ENCODE assay signal across 24 mouse cellular contexts in the genomic region with DNA sequence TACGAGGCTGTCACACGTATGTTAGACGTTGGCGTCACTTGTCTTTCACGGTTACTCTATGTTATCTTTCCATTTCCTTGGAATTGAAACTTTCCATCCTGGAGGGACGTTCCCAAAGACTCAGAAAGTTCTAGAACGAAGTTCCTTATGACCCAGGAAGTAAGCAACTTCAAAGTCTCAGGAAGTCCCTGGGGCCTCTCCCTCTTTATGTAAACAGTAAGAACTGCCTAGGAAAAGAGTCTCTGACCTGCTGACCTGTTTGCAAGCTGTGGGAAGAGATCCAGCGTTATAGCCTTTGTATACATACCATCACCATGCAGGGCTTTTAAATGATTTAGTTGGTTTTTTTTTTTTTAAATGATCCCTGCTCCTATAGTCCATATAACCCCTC.
DNase-seq lines count a peak whose midpoint lies in the region; ATAC-seq and TF ChIP-seq lines count a peak whose summit lies in the region.
"Had no signal": no experiment of that assay in that cellular context is flagged by ENCODE, and none has a peak within 500 bp of the region (broad histone marks: within the 10 kb centered on the region; RNA-seq: fewer than 3 reads in every experiment).

No protein-coding gene starts in this region.

- no peak overlapping the region for H3K9ac ChIP-seq in lung, postnatal 0 days (replicated peaks; ENCODE audit: low read depth)
- no peak overlapping the region for H3K9ac ChIP-seq in intestine, embryonic 15.5 days
- H3K9ac ChIP-seq in intestine, postnatal 0 days (ENCODE audit: low read depth, low read length), result no peak overlapping the region
- no peak overlapping the region for H3K9ac ChIP-seq in stomach, postnatal 0 days (ENCODE audit: low read length)
- H3K9ac ChIP-seq: forebrain, embryonic 13.5 days; heart, embryonic 13.5 days; hindbrain, embryonic 12.5 days had no signal

- no peaks in the 10 kb centered on the region for H3K9me3 ChIP-seq in lung, postnatal 0 days (ENCODE audit: low read length)
- no peaks in the 10 kb centered on the region for H3K9me3 ChIP-seq in intestine, embryonic 15.5 days
- no peaks in the 10 kb centered on the region for H3K9me3 ChIP-seq in intestine, postnatal 0 days (ENCODE audit: control insufficient read depth)
- H3K9me3 ChIP-seq in stomach, postnatal 0 days (ENCODE audit: control insufficient read depth, low read length), result no peaks in the 10 kb centered on the region
- H3K9me3 ChIP-seq: forebrain, embryonic 10.5 days; forebrain, embryonic 13.5 days; heart, embryonic 10.5 days; hindbrain, embryonic 12.5 days had no signal

- H3K4me1 ChIP-seq in lung, postnatal 0 days (ENCODE audit: insufficient read depth, low read depth, low read length), result no peaks in the 10 kb centered on the region
- no peaks in the 10 kb centered on the region for H3K4me1 ChIP-seq in intestine, embryonic 15.5 days (replicated peaks)
- 0 out of 2 replicates have a peak, but pooled peaks cover 6% of the 10 kb centered on the region for H3K4me1 ChIP-seq in intestine, postnatal 0 days (replicated peaks; ENCODE audit: control insufficient read depth, insufficient read depth, low read length)
- no peaks in the 10 kb centered on the region for H3K4me1 ChIP-seq in stomach, postnatal 0 days (replicated peaks; ENCODE audit: control insufficient read depth, insufficient read depth)
- H3K4me1 ChIP-seq: forebrain, embryonic 10.5 days; forebrain, embryonic 13.5 days; heart, embryonic 10.5 days; heart, embryonic 13.5 days; hindbrain, embryonic 12.5 days had no signal

- H3K36me3 ChIP-seq in lung, postnatal 0 days (ENCODE audit: insufficient read depth, low read length), result no peaks in the 10 kb centered on the region
- no peaks in the 10 kb centered on the region for H3K36me3 ChIP-seq in intestine, embryonic 15.5 days
- H3K36me3 ChIP-seq in intestine, postnatal 0 days (ENCODE audit: control insufficient read depth, insufficient read depth), result no peaks in the 10 kb centered on the region
- no peaks in the 10 kb centered on the region for H3K36me3 ChIP-seq in stomach, postnatal 0 days (ENCODE audit: control insufficient read depth, insufficient read depth, low read length)
- H3K36me3 ChIP-seq: forebrain, embryonic 10.5 days; G1E; heart, embryonic 10.5 days; heart, embryonic 13.5 days; hindbrain, embryonic 12.5 days had no signal

- 41% methylated on average over 8 of the region's 8 CpGs for WGBS in lung, postnatal 0 days
- WGBS in intestine, embryonic 15.5 days, result 59% methylated on average over 8 of the region's 8 CpGs
- 52% methylated on average over 8 of the region's 8 CpGs for WGBS in intestine, postnatal 0 days
- WGBS in stomach, postnatal 0 days, result 51% methylated on average over 8 of the region's 8 CpGs

- H3K27ac ChIP-seq in lung, postnatal 0 days (ENCODE audit: low read length), result no peak overlapping the region
- no peak overlapping the region for H3K27ac ChIP-seq in intestine, embryonic 15.5 days
- no peak overlapping the region for H3K27ac ChIP-seq in intestine, postnatal 0 days (ENCODE audit: low read depth, low read length)
- no peak overlapping the region for H3K27ac ChIP-seq in stomach, postnatal 0 days (replicated peaks)
- H3K27ac ChIP-seq: forebrain, embryonic 10.5 days; forebrain, embryonic 13.5 days; heart, adult 2 months; heart, embryonic 10.5 days; heart, embryonic 13.5 days; hindbrain, embryonic 12.5 days had no signal

- no peak for TF ChIP-seq CTCF in lung, postnatal 0 days (IDR thresholded peaks at IDR 0.05)
- no peak for TF ChIP-seq CTCF in intestine, postnatal 0 days (IDR thresholded peaks at IDR 0.05; ENCODE audit: low read depth)
- no peak for TF ChIP-seq CTCF in stomach, postnatal 0 days (IDR thresholded peaks at IDR 0.05; ENCODE audit: low read depth)

- no peaks in the 10 kb centered on the region for H3K27me3 ChIP-seq in lung, postnatal 0 days (replicated peaks; ENCODE audit: insufficient read depth, low read length)
- no peaks in the 10 kb centered on the region for H3K27me3 ChIP-seq in intestine, embryonic 15.5 days (replicated peaks)
- no peaks in the 10 kb centered on the region for H3K27me3 ChIP-seq in intestine, postnatal 0 days (replicated peaks; ENCODE audit: control insufficient read depth, insufficient read depth, low read length)
- H3K27me3 ChIP-seq in stomach, postnatal 0 days (ENCODE audit: control insufficient read depth, insufficient read depth, low read length), result no peaks in the 10 kb centered on the region
- H3K27me3 ChIP-seq: forebrain, embryonic 13.5 days; heart, embryonic 13.5 days; hindbrain, embryonic 12.5 days had no signal

- no peak overlapping the region for H3K4me2 ChIP-seq in lung, postnatal 0 days (replicated peaks; ENCODE audit: low read depth, low read length)
- no peak overlapping the region for H3K4me2 ChIP-seq in intestine, embryonic 15.5 days (replicated peaks)
- H3K4me2 ChIP-seq in intestine, postnatal 0 days (replicated peaks; ENCODE audit: low read depth), result no peak overlapping the region
- H3K4me2 ChIP-seq in stomach, postnatal 0 days (replicated peaks; ENCODE audit: low read depth), result no peak overlapping the region
- H3K4me2 ChIP-seq: forebrain, embryonic 13.5 days; heart, embryonic 13.5 days; hindbrain, embryonic 12.5 days had no signal

- TF ChIP-seq EP300 in lung, postnatal 0 days (IDR thresholded peaks at IDR 0.05), result no peak
- TF ChIP-seq EP300 in stomach, postnatal 0 days (optimal IDR thresholded peaks at IDR 0.05), result no peak

- no peak for ATAC-seq in lung, postnatal 0 days
- ATAC-seq in intestine, embryonic 15.5 days, result peak; percentile 73
- ATAC-seq in intestine, postnatal 0 days, result peak; percentile 83
- peak; percentile 56; the same call in 1 of the 2 replicates for ATAC-seq in stomach, postnatal 0 days (ENCODE audit: low FRiP score, low TSS enrichment)
- ATAC-seq: forebrain, embryonic 13.5 days; forebrain, embryonic 16.5 days; Patski had no signal

- peak; percentile 12 for DNase-seq in lung, postnatal 0 days (ENCODE audit: low spot score)
- no peak for DNase-seq in lung, adult 18-20 months
- no peak for DNase-seq in stomach, postnatal 0 days (ENCODE audit: low spot score)
- DNase-seq in kidney, postnatal 14 days, result no peak
- DNase-seq in right cerebral cortex, postnatal 10 days (ENCODE audit: low spot score in 2 of 2), result no peak
- DNase-seq: adrenal gland, postnatal 36 days; B cell, adult 2 months; cerebellum, adult 18-20 months; cerebellum, adult 9-10 months; gastrocnemius, postnatal 10 days; gastrocnemius, postnatal 36 days; heart, adult 2 months; heart, postnatal 14 days; heart, postnatal 4 days had no signal

- no peak overlapping the region for H3K4me3 ChIP-seq in lung, postnatal 0 days (ENCODE audit: low read depth, low read length)
- H3K4me3 ChIP-seq in intestine, embryonic 15.5 days (replicated peaks), result no peak overlapping the region
- no peak overlapping the region for H3K4me3 ChIP-seq in intestine, postnatal 0 days (ENCODE audit: low read depth, low read length)
- H3K4me3 ChIP-seq in stomach, postnatal 0 days (ENCODE audit: low read depth, low read length), result no peak overlapping the region
- H3K4me3 ChIP-seq: forebrain, embryonic 10.5 days; forebrain, embryonic 13.5 days; heart, adult 2 months; heart, embryonic 10.5 days; heart, embryonic 13.5 days; hindbrain, embryonic 12.5 days had no signal
